Mouse (Mus musculus): ENCODE measurements at regions not wholly inside any gene's neighbourhood (a gene's known extent, or its start where the extent isn't known, plus 50 kb on each side); places are given as distances from the start of the nearest gene placed in this dataset.

DNA sequence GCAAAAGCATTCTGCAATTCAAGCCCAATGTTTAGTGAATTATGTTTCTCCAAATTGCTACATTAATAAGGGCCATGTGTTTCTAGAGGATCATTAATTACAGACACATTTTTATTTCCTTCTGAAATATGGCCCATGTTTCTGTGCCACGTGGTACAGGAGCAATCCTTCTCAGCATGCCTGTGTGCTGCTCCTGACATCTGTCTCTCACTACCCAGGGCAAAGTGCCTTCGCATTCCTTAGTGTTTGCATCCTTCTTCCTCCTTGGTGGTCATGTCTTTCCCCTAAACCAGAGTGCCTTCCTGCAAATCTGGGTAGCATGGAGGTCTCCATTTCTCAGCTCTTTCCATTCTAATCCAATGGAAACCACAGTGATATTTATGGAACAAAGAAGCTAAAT lies 832.7 kb upstream of the Fam160b2 start:
- DNase-seq (ENCODE audit: low spot score in 2 of 2): no peak
